Mouse (Mus musculus) limb, embryonic 11.5 days (tissue): Measurements from ENCODE around the gene Gm49711. TPM values are rescaled to one million over a fixed set of nuclear protein-coding genes. Genes with fewer than 3 reads are reported as not detected.

Experiments
- ATAC-seq: fragments of 200-750 bp; cut with Nextera tagmentation; 2 replicates; pipeline ENCODE4 v1.8.0; 2017; ENCODE audit warnings: low read depth; ENCODE audit not compliant: insufficient number of reproducible peaks, low FRiP score, low TSS enrichment
- DNase-seq: peaks from one replicate; pipeline ENCODE4 v3.0.0-alpha.2; 2015; ENCODE audit warnings: low spot score
- H3K27ac ChIP-seq: fragments of 300-500 bp; sonication (generic); replicated peaks from 2 replicates; pipeline ENCODE4 v1.5.1; 2014; ENCODE audit warnings: low read depth, mild to moderate bottlenecking, low read length
- H3K27me3 ChIP-seq: fragments of 300-500 bp; sonication (generic); 2 replicates; pipeline ENCODE4 v1.6.1; 2014; ENCODE audit warnings: mild to moderate bottlenecking, low read length, mixed read lengths; ENCODE audit not compliant: control insufficient read depth, insufficient read depth
- H3K36me3 ChIP-seq: fragments of 300-500 bp; sonication (generic); 2 replicates; pipeline ENCODE4 v1.6.1; 2014; ENCODE audit warnings: mild to moderate bottlenecking, low read length, moderate library complexity, mixed read lengths; ENCODE audit not compliant: control insufficient read depth, insufficient read depth
- H3K4me1 ChIP-seq: fragments of 300-500 bp; sonication (generic); 2 replicates; pipeline ENCODE4 v1.6.1; 2014; ENCODE audit warnings: low read length, mixed read lengths; ENCODE audit not compliant: control insufficient read depth, insufficient read depth
- H3K4me2 ChIP-seq: fragments of 300-500 bp; sonication (generic); 2 replicates; pipeline ENCODE4 v1.6.1; 2014; ENCODE audit warnings: low read depth, mild to moderate bottlenecking, moderate library complexity; ENCODE audit not compliant: severe bottlenecking
- H3K4me3 ChIP-seq: fragments of 300-500 bp; sonication (generic); 2 replicates; pipeline ENCODE4 v1.5.1; 2014; ENCODE audit warnings: low read depth, low read length
- H3K9ac ChIP-seq: fragments of 300-500 bp; sonication (generic); 2 replicates; pipeline ENCODE4 v1.6.1; 2014; ENCODE audit warnings: mild to moderate bottlenecking, low read length
- H3K9me3 ChIP-seq: fragments of 300-500 bp; sonication (generic); 2 replicates; pipeline ENCODE4 v1.6.1; 2016; ENCODE audit warnings: low read length; ENCODE audit not compliant: control insufficient read depth
- WGBS: fragments of 180-500 bp; shearing (Covaris S2); extraction: QIAGEN DNeasy Blood & Tissue Kit; methylation state at CpG from one replicate; pipeline ENCODE4 v1.1.7; 2014; 5-methylcytosine and 5-hydroxymethylcytosine counted together
- polyA plus RNA-seq: library from polyadenylated mRNA; unstranded; fragments of >200 nt; fragmentation: Nextera tagmentation; extraction: Ambion mirVana; gene quantifications from 2 replicates; pipeline ENCODE4 v1.2.1, GENCODE M21; 2014

Gene Gm49711
- polyA plus RNA-seq, 1 experiment from 2014 or later, result not detected

DNA sequence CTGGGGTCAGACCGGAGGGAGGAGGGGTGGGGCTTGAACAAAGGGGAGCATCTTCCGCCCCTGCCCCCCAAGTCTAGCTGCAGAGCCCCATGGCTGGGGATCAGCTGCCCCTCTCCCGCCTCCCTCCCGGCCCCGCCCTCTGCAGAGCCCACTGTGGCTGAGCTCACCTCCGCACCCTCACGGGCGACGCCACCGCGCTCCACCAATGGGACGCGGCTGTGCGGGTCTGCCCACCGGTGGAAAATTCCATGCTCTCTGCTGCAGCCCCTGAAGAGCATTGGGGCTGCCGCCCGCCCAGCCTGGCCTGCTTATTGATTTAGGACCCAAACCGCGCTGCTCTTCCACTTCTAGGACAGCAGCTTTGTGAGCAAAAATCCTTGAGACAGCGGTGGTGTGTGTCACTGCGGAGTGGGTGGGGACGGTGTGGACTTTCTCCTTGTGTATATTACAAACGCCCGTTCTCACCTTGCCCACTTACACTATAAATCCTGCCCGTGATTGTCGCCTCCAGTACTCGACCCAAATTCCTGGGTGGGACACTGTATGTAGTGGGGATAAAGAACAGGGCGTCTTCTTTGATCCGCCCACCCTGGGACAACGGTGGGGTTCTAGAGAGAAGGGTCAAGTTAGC lies 100.5 kb downstream of the Gm49711 start:
- no peaks in the 10 kb centered on the region for H3K9me3 ChIP-seq
- peak; percentile 84 for DNase-seq
- peaks cover 9% of the 10 kb centered on the region for H3K4me1 ChIP-seq
- peak overlapping the region; percentile 61 for H3K9ac ChIP-seq
- no peaks in the 10 kb centered on the region for H3K36me3 ChIP-seq
- H3K27ac ChIP-seq, result no peak overlapping the region
- H3K4me2 ChIP-seq, result peak overlapping the region; percentile 81
- H3K4me3 ChIP-seq, result peak overlapping the region; percentile 25
- 2% methylated on average over 29 of the region's 30 CpGs for WGBS
- H3K27me3 ChIP-seq, result no peaks in the 10 kb centered on the region
- ATAC-seq, result peak; percentile 94

DNA sequence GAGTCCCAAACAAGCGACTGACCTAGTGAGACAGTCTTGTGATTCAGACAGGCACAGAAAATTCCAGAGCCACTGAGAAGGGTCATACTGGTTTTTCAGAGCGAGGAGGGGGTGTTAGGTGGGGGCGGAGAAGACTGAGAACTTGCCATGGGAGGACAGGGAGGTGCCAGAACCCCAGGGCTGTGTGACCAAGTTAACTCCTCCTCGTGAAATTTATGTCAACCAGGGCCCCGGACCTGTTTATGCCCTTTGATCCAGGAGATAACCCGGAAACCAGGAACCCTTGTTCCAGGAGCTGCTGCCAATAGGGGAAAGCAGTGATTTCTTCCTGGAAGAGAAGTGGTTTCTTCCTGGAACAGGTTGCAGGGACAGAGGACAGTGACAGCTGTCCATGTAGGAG lies 101.0 kb downstream of the Gm49711 start:
- peaks cover 13% of the 10 kb centered on the region for H3K4me1 ChIP-seq
- peak overlapping the region; percentile 81 for H3K4me2 ChIP-seq
- H3K4me3 ChIP-seq, result peak overlapping the region; percentile 25
- ATAC-seq, result 0 out of 2 replicates have a peak, but pooled peaks have one; percentile 9
- no peaks in the 10 kb centered on the region for H3K27me3 ChIP-seq
- no peak for DNase-seq
- 18% methylated on average over 6 of the region's 6 CpGs for WGBS
- no peaks in the 10 kb centered on the region for H3K9me3 ChIP-seq
- peak overlapping the region; percentile 48; the same call in 1 of the 2 replicates for H3K9ac ChIP-seq
- H3K36me3 ChIP-seq, result no peaks in the 10 kb centered on the region
- H3K27ac ChIP-seq, result 0 out of 2 replicates have a peak overlapping the region, but pooled peaks have one; percentile 8

DNA sequence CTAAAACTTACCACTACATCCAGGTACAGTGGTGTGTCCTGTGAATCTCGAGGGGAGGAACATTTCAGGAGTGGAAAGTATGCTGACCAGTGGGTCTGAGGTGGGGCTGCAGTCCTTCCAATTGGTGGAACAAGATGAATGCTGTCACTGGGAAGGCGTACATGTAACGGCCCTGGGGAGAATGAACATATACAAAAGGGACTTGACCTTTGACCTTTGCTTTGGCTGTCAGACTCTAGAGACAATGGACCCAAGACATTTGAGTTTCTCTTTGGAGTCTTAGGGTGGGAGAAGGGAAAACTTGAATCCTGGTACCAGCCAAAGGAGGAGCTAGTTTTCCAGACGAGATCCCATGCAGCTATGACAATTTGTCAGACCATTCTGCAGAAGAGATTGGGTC lies 104.2 kb downstream of the Gm49711 start:
- Histone ChIP-seq H3K9me3 (no peaks in the 10 kb centered on the region), H3K27me3 (no peaks in the 10 kb centered on the region), H3K4me2 (no peak overlapping the region), H3K4me1 (peaks cover 13% of the 10 kb centered on the region), H3K27ac (no peak overlapping the region), H3K36me3 (no peaks in the 10 kb centered on the region), H3K9ac (no peak overlapping the region), H3K4me3 (no peak overlapping the region)
- 71% methylated on average over 4 of the region's 4 CpGs for WGBS
- DNase-seq (no peak), ATAC-seq (no peak)

DNA sequence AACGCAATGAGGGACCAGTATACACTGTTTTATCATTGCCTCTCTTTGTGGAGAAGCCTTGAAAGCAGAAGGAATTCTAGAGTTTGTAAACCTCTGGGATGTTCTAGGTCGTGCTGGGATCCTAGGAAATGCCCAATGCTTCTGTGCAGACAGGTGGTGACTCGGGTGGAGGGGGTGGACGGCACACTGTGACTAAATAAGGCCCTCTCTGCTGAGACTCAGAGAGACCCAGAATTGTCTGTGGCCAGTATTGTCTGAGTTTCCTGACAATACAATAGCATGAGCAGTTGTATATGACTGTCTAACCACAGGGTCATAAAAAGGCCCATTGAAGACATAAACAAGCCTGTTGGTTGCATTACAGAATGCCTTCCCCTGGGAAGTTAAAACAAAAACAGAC lies 105.4 kb downstream of the Gm49711 start:
- H3K9ac ChIP-seq, result no peak overlapping the region
- no peak overlapping the region for H3K4me3 ChIP-seq
- H3K4me2 ChIP-seq, result no peak overlapping the region
- no peaks in the 10 kb centered on the region for H3K9me3 ChIP-seq
- DNase-seq, result no peak
- no peak overlapping the region for H3K27ac ChIP-seq
- 0 out of 2 replicates have a peak, but pooled peaks cover 8% of the 10 kb centered on the region for H3K4me1 ChIP-seq
- WGBS, result 69% methylated on average over 4 of the region's 4 CpGs
- no peak for ATAC-seq
- no peaks in the 10 kb centered on the region for H3K27me3 ChIP-seq
- no peaks in the 10 kb centered on the region for H3K36me3 ChIP-seq

DNA sequence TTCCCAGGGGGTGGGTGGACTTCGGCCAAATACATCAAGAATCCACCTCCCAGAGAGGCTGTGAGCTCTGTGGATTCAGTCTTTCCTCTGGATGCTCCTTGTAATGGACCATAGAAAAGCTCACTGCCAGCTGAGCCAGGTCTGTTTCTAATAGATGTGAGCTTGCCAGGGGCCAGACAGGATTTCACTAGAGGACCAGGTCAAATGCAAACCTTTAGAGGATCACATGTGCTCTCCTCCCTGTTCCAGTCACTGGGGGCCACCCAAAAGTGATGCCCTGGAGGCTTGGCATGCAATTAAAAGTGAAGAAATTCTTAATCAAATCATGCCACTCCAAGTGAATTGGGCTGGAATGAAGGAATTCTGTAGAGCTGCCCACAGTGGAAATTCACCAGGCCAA lies 117.9 kb downstream of the Gm49711 start:
- Histone ChIP-seq H3K9ac (no peak overlapping the region), H3K4me2 (no peak overlapping the region), H3K27me3 (no peaks in the 10 kb centered on the region), H3K4me3 (no peak overlapping the region), H3K9me3 (no peaks in the 10 kb centered on the region), H3K36me3 (no peaks in the 10 kb centered on the region), H3K4me1 (peaks cover 3% of the 10 kb centered on the region; the same call in 1 of the 2 replicates), H3K27ac (no peak overlapping the region)
- no peak for ATAC-seq
- 67% methylated on average over 1 of the region's 1 CpGs for WGBS
- DNase-seq, result no peak

DNA sequence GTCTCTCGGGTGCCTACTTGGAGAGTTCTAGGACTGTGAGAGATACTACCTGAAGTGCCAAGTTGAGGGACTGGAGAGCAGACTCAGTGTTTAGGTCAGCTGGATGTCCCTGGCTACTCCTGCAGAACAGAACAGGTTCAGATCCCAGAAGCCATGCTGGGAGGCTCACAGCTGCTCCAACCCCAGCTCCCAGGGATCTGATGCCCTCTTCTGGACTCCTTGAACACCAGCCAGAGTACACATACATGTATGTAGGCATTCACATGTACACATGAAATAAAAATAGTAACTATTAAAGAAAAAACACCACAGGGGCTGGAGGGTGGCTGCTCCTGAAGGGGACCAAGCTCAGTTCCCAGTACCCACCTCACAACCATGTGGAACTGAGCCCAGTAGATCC lies 119.6 kb downstream of the Gm49711 start:
- H3K4me1 ChIP-seq, result peaks cover 3% of the 10 kb centered on the region; the same call in 1 of the 2 replicates
- no peaks in the 10 kb centered on the region for H3K9me3 ChIP-seq
- no peaks in the 10 kb centered on the region for H3K36me3 ChIP-seq
- H3K4me3 ChIP-seq, result no peak overlapping the region
- 86% methylated on average over 1 of the region's 1 CpGs for WGBS
- H3K9ac ChIP-seq, result no peak overlapping the region
- H3K27ac ChIP-seq, result no peak overlapping the region
- DNase-seq, result no peak
- no peak for ATAC-seq
- no peaks in the 10 kb centered on the region for H3K27me3 ChIP-seq
- no peak overlapping the region for H3K4me2 ChIP-seq

DNA sequence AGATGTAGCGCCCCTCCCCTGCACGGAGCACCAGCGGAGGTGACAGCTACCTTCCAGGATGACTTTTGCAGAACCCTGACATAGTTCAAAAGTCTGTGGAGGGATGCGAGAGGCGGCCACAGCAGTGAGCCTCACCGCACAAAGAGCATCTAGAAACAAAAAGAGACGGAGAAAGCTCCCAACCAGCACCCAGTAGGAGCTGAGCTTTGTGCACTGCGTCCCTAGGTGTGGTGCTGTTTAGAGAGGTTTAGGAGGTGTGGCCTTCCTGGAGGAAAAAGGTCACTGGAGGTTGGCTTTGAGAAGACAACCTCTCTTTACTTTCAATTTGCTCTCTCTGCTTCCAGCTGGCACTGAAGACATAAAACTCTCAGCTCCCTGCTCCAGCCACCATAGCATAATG lies 121.2 kb downstream of the Gm49711 start:
- 74% methylated on average over 8 of the region's 8 CpGs for WGBS
- H3K27ac ChIP-seq, result no peak overlapping the region
- H3K36me3 ChIP-seq, result no peaks in the 10 kb centered on the region
- no peak for ATAC-seq
- peaks cover 3% of the 10 kb centered on the region; the same call in 1 of the 2 replicates for H3K4me1 ChIP-seq
- H3K4me2 ChIP-seq, result no peak overlapping the region
- no peak overlapping the region for H3K4me3 ChIP-seq
- H3K9ac ChIP-seq, result no peak overlapping the region
- H3K9me3 ChIP-seq, result no peaks in the 10 kb centered on the region
- no peak for DNase-seq
- no peaks in the 10 kb centered on the region for H3K27me3 ChIP-seq

DNA sequence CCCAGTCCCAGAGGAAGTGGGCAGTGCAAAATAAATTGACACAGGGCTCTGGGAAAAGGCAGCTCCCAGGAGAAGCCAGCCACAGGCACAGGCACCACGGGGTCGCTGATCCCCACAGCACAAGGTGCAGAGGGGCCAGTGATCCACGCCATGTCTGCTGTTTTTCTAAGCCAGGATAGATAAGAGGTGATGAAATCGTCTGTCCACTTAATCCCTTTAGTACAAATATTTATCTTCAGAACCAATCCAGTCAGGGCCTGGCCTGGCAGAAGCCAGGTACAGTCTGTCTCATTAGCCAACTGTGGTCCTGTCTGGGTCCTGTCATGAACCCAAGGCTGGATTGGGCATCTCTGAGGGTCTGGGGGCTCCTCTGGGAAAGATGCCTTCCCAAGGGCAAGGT lies 125.4 kb downstream of the Gm49711 start:
- H3K27me3 ChIP-seq, result no peaks in the 10 kb centered on the region
- H3K9ac ChIP-seq, result no peak overlapping the region
- DNase-seq (no peak), ATAC-seq (no peak)
- no peaks in the 10 kb centered on the region for H3K36me3 ChIP-seq
- H3K9me3 ChIP-seq, result no peaks in the 10 kb centered on the region
- WGBS, result 40% methylated on average over 4 of the region's 4 CpGs
- no peak overlapping the region for H3K4me2 ChIP-seq
- no peaks in the 10 kb centered on the region for H3K4me1 ChIP-seq
- no peak overlapping the region for H3K27ac ChIP-seq
- H3K4me3 ChIP-seq, result no peak overlapping the region

DNA sequence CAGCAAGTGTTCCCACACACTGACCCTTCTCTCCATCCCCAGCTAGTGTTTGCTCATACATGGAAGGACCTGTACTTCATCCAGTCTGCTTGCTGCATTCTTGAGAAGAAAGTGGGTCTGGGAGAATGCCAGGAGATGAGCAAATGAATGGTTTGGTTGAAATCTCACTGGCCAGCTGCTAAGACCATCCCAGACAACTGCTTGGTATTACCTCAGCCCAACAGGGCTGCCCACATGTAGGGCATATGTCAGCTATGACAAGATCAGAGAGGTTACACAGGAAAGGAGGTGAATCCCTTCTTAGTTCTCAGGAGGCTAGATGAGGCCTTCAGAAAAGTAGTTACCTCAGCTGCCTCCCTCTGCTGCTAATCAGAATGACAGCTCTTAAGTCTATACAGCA lies 132.5 kb downstream of the Gm49711 start:
- H3K27ac ChIP-seq, result no peak overlapping the region
- no peak for DNase-seq

More for the DNA sequence above, 132.5 kb downstream of the Gm49711 start:
- Histone ChIP-seq H3K4me2 (no peak overlapping the region), H3K36me3 (no peaks in the 10 kb centered on the region), H3K9me3 (peaks cover 3% of the 10 kb centered on the region; the same call in 1 of the 2 replicates), H3K9ac (no peak overlapping the region), H3K4me1 (no peaks in the 10 kb centered on the region), H3K4me3 (no peak overlapping the region), H3K27me3 (no peaks in the 10 kb centered on the region)
- no peak for ATAC-seq
